Mouse (Mus musculus) lung, embryonic 14.5 days (tissue): ENCODE measurements around the gene Map4k3. TPM values are rescaled to one million over a fixed set of nuclear protein-coding genes. Genes with fewer than 3 reads are reported as not detected.

Experiments
- ATAC-seq: fragments of 200-750 bp; cut with Nextera tagmentation; 2 replicates; pipeline ENCODE4 v1.8.0; 2017; ENCODE audit warnings: mild to moderate bottlenecking, moderate TSS enrichment, moderate library complexity; ENCODE audit not compliant: insufficient read depth
- DNase-seq: peaks from one replicate; pipeline ENCODE4 v3.0.0-alpha.2; 2015
- H3K27ac ChIP-seq: fragments of 300-500 bp; sonication (generic); 2 replicates; pipeline ENCODE4 v1.5.1; 2014; ENCODE audit warnings: low read depth, mild to moderate bottlenecking, moderate library complexity
- H3K27me3 ChIP-seq: fragments of 300-500 bp; sonication (generic); 2 replicates; pipeline ENCODE4 v1.6.1; 2014; ENCODE audit warnings: low read length, control low read depth; ENCODE audit not compliant: insufficient read depth
- H3K36me3 ChIP-seq: fragments of 300-500 bp; sonication (generic); 2 replicates; pipeline ENCODE4 v1.6.1; 2014; ENCODE audit warnings: control low read depth; ENCODE audit not compliant: insufficient read depth
- H3K4me1 ChIP-seq: fragments of 300-500 bp; sonication (generic); 2 replicates; pipeline ENCODE4 v1.6.1; 2014; ENCODE audit warnings: antibody characterized with exemption, control low read depth; ENCODE audit not compliant: insufficient read depth
- H3K4me2 ChIP-seq: fragments of 300-500 bp; sonication (generic); 2 replicates; pipeline ENCODE4 v1.6.1; 2014; ENCODE audit warnings: mild to moderate bottlenecking
- H3K4me3 ChIP-seq: fragments of 300-500 bp; sonication (generic); 2 replicates; pipeline ENCODE4 v1.5.1; 2014; ENCODE audit warnings: low read depth, low read length
- H3K9ac ChIP-seq: fragments of 300-500 bp; sonication (generic); 2 replicates; pipeline ENCODE4 v1.6.1; 2014
- H3K9me3 ChIP-seq: fragments of 300-500 bp; sonication (generic); 2 replicates; pipeline ENCODE4 v1.6.1; 2016; ENCODE audit warnings: low read depth, low read length, control low read depth
- CTCF ChIP-seq: IDR thresholded peaks from 2 replicates; pipeline ENCODE4 v1.5.1; 2016; ENCODE audit warnings: antibody characterized with exemption, low read depth
- WGBS: fragments of 180-500 bp; shearing (Covaris S2); extraction: QIAGEN DNeasy Blood & Tissue Kit; methylation state at CpG from one replicate; pipeline ENCODE4 v1.1.7; 2014; 5-methylcytosine and 5-hydroxymethylcytosine counted together
- polyA plus RNA-seq: library from polyadenylated mRNA; unstranded; fragments of >200 nt; fragmentation: Nextera tagmentation; extraction: Ambion mirVana; gene quantifications from 2 replicates; pipeline ENCODE4 v1.2.1, GENCODE M21; 2014

The Map4k3 gene
- polyA plus RNA-seq, 1 experiment from 2014 or later, result 64.7 TPM

GRCm38 (mm10) chr17:80718243-80718642 lies 10.0 kb downstream of the Map4k3 start:
- DNase-seq (no peak), ATAC-seq (no peak)
- H3K27ac ChIP-seq, result 0 out of 2 replicates have a peak overlapping the region, but pooled peaks have one; percentile 16
- 0 out of 2 replicates have a peak, but pooled peaks cover 5% of the 10 kb centered on the region for H3K36me3 ChIP-seq
- H3K4me3 ChIP-seq, result no peak overlapping the region
- no peak overlapping the region for H3K4me2 ChIP-seq
- H3K9me3 ChIP-seq, result no peaks in the 10 kb centered on the region
- H3K9ac ChIP-seq, result no peak overlapping the region
- WGBS, result 56% methylated on average over 5 of the region's 5 CpGs
- no peak for TF ChIP-seq CTCF
- no peaks in the 10 kb centered on the region for H3K27me3 ChIP-seq
- peaks cover 11% of the 10 kb centered on the region; the same call in 1 of the 2 replicates for H3K4me1 ChIP-seq

GRCm38 (mm10) chr17:80713588-80713987 lies 14.7 kb downstream of the Map4k3 start:
- no peaks in the 10 kb centered on the region for H3K36me3 ChIP-seq
- DNase-seq (no peak), ATAC-seq (no peak)
- no peak for TF ChIP-seq CTCF
- no peak overlapping the region for H3K9ac ChIP-seq
- peaks cover 31% of the 10 kb centered on the region for H3K4me1 ChIP-seq
- WGBS, result 95% methylated on average over 5 of the region's 5 CpGs
- no peak overlapping the region for H3K4me2 ChIP-seq
- H3K4me3 ChIP-seq, result no peak overlapping the region
- no peak overlapping the region for H3K27ac ChIP-seq
- H3K9me3 ChIP-seq, result no peaks in the 10 kb centered on the region
- no peaks in the 10 kb centered on the region for H3K27me3 ChIP-seq

GRCm38 (mm10) chr17:80709921-80710838 lies 18.1 kb downstream of the Map4k3 start:
- WGBS, result 18% methylated on average over 24 of the region's 24 CpGs
- Histone ChIP-seq H3K9ac (peak overlapping the region; percentile 28), H3K4me3 (peak overlapping the region; percentile 9; the same call in 1 of the 2 replicates), H3K27me3 (no peaks in the 10 kb centered on the region), H3K9me3 (no peaks in the 10 kb centered on the region), H3K4me2 (peak overlapping the region; percentile 49), H3K27ac (peak overlapping the region; percentile 85), H3K4me1 (peaks cover 36% of the 10 kb centered on the region), H3K36me3 (no peaks in the 10 kb centered on the region)
- peak; percentile 91 for ATAC-seq
- peak; percentile 80 for DNase-seq
- TF ChIP-seq CTCF, result no peak

GRCm38 (mm10) chr17:80708803-80709202 lies 19.5 kb downstream of the Map4k3 start:
- Histone ChIP-seq H3K9me3 (no peaks in the 10 kb centered on the region), H3K4me3 (no peak overlapping the region), H3K27me3 (no peaks in the 10 kb centered on the region), H3K36me3 (no peaks in the 10 kb centered on the region), H3K27ac (0 out of 2 replicates have a peak overlapping the region, but pooled peaks have one; percentile 28), H3K4me2 (0 out of 2 replicates have a peak overlapping the region, but pooled peaks have one; percentile 8), H3K9ac (no peak overlapping the region), H3K4me1 (peaks cover 39% of the 10 kb centered on the region)
- peak; percentile 39 for DNase-seq
- no peak for TF ChIP-seq CTCF
- WGBS, result 32% methylated on average over 6 of the region's 6 CpGs
- no peak for ATAC-seq

- Histone ChIP-seq H3K27ac (no peak overlapping the region), H3K4me3 (no peak overlapping the region), H3K4me1 (peaks cover 36% of the 10 kb centered on the region), H3K36me3 (no peaks in the 10 kb centered on the region), H3K9ac (no peak overlapping the region), H3K27me3 (no peaks in the 10 kb centered on the region), H3K4me2 (no peak overlapping the region), H3K9me3 (no peaks in the 10 kb centered on the region)
- ATAC-seq (no peak), DNase-seq (peak; percentile 61)
- 50% methylated on average over 4 of the region's 4 CpGs for whole genome bisulfite sequencing
- TF ChIP-seq CTCF, result no peak
Observed at GRCm38 (mm10) chr17:80707176-80707575, 21.1 kb downstream of the Map4k3 start.

- WGBS, result 51% methylated on average over 6 of the region's 6 CpGs
- no peak overlapping the region for H3K27ac ChIP-seq
- no peak overlapping the region for H3K9ac ChIP-seq
- H3K4me3 ChIP-seq, result no peak overlapping the region
- H3K4me1 ChIP-seq, result peaks cover 35% of the 10 kb centered on the region
- H3K27me3 ChIP-seq, result no peaks in the 10 kb centered on the region
- no peaks in the 10 kb centered on the region for H3K36me3 ChIP-seq
- no peak overlapping the region for H3K4me2 ChIP-seq
- DNase-seq (no peak), ATAC-seq (no peak)
- no peak for TF ChIP-seq CTCF
- no peaks in the 10 kb centered on the region for H3K9me3 ChIP-seq
Observed at GRCm38 (mm10) chr17:80706608-80707007, 21.7 kb downstream of the Map4k3 start.

GRCm38 (mm10) chr17:80701687-80702086 lies 26.6 kb downstream of the Map4k3 start:
- Histone ChIP-seq H3K4me3 (no peak overlapping the region), H3K4me1 (peaks cover 17% of the 10 kb centered on the region), H3K36me3 (no peaks in the 10 kb centered on the region), H3K4me2 (no peak overlapping the region), H3K27ac (no peak overlapping the region), H3K27me3 (no peaks in the 10 kb centered on the region), H3K9me3 (no peaks in the 10 kb centered on the region), H3K9ac (no peak overlapping the region)
- DNase-seq, result no peak
- TF ChIP-seq CTCF, result no peak
- no peak for ATAC-seq
- WGBS, result 69% methylated on average over 5 of the region's 5 CpGs
